Mouse (Mus musculus) v-Abl transformed pro-B cells (cell line): Measurements from ENCODE around the gene Wee1.
"Not testable (repeated sequence)": the region's sequence is repeated elsewhere in the genome, so short reads cannot be mapped to it uniquely, and the experiment has no call there.

Experiments used
- in situ Hi-C, 2 experiments: fragments of 400-800 bp; cut with MboI; formaldehyde crosslinking; loops; one replicate each; pipeline ENCODE4 v1.15.1; 2025; ENCODE audit not compliant: unreplicated experiment in 2 of 2

Gene Wee1

GRCm38 (mm10) chr7:110122289-110122564, 381 bp downstream of the Wee1 start:
- in situ Hi-C loops: no loop called here

- in situ Hi-C loops: no loop called here
Observed at GRCm38 (mm10) chr7:110122565-110123422, 948 bp downstream of the Wee1 start.

GRCm38 (mm10) chr7:110123844-110124555, 2.2 kb downstream of the Wee1 start:
- in situ Hi-C loops: no loop called here

- in situ Hi-C loops: no loop called here
Observed at GRCm38 (mm10) chr7:110128566-110128965, 6.7 kb downstream of the Wee1 start.

- in situ Hi-C loops: not testable (repeated sequence)
Observed at GRCm38 (mm10) chr7:110132272-110132671, 10.4 kb downstream of the Wee1 start.

- in situ Hi-C loops: no loop called here
Observed at GRCm38 (mm10) chr7:110133988-110134387, 12.1 kb downstream of the Wee1 start.

- in situ Hi-C loops: no loop called here
Observed at GRCm38 (mm10) chr7:110138538-110138937, 16.7 kb downstream of the Wee1 start.

GRCm38 (mm10) chr7:110143863-110144262, 22.0 kb downstream of the Wee1 start:
- in situ Hi-C loops: no loop called here

GRCm38 (mm10) chr7:110152891-110153290, 31.0 kb downstream of the Wee1 start:
- in situ Hi-C loops: no loop called here

- in situ Hi-C loops: no loop called here
Observed at GRCm38 (mm10) chr7:110156712-110157260, 34.9 kb downstream of the Wee1 start.

- in situ Hi-C loops: no loop called here
Observed at GRCm38 (mm10) chr7:110157261-110157910, 35.5 kb downstream of the Wee1 start.

GRCm38 (mm10) chr7:110158073-110158472, 36.2 kb downstream of the Wee1 start:
- in situ Hi-C loops: no loop called here

GRCm38 (mm10) chr7:110160109-110160508, 38.3 kb downstream of the Wee1 start:
- in situ Hi-C loops: loop anchor here (5.0 to 10.0 kb wide), 5 partner anchors 78 to 635 kb away; no protein-coding TSS in a partner anchor

- in situ Hi-C loops: loop anchor here (5.0 to 10.0 kb wide), 5 partner anchors 78 to 634 kb away; no protein-coding TSS in a partner anchor
Observed at GRCm38 (mm10) chr7:110160601-110161000, 38.8 kb downstream of the Wee1 start.

- in situ Hi-C loops: loop anchor here (5.0 to 10.0 kb wide), 5 partner anchors 81 to 632 kb away; no protein-coding TSS in a partner anchor
Observed at GRCm38 (mm10) chr7:110163024-110163423, 41.2 kb downstream of the Wee1 start.

GRCm38 (mm10) chr7:110164103-110164681, 42.3 kb downstream of the Wee1 start:
- in situ Hi-C loops: loop anchor here (5.0 to 10.0 kb wide), 5 partner anchors 82 to 631 kb away; no protein-coding TSS in a partner anchor

GRCm38 (mm10) chr7:110164712-110165122, 42.9 kb downstream of the Wee1 start:
- in situ Hi-C loops: loop anchor here (5.0 to 10.0 kb wide), 10 partner anchors 58 to 630 kb away; partner anchors contain the start of genes Adm (in 2 of the 2) and Swap70 (in 1 of the 2)

GRCm38 (mm10) chr7:110166233-110166632, 44.4 kb downstream of the Wee1 start:
- in situ Hi-C loops: loop anchor here (5.0 to 10.0 kb wide), 7 partner anchors 56 to 629 kb away; partner anchors contain the start of genes Adm (in 2 of the 2) and Swap70 (in 1 of the 2)

GRCm38 (mm10) chr7:110179208-110179607, 57.4 kb downstream of the Wee1 start:
- in situ Hi-C loops: no loop called here

GRCm38 (mm10) chr7:110180613-110181012, 58.8 kb downstream of the Wee1 start:
- in situ Hi-C loops: no loop called here
